Mouse (Mus musculus) CD4-positive, CD25-positive, alpha-beta regulatory T cell, adult 9 weeks (primary cell): Measurements from ENCODE around the gene Rd3l. TPM values are rescaled to one million over a fixed set of nuclear protein-coding genes. Genes with fewer than 3 reads are reported as not detected.

Experiments
- polyA plus RNA-seq: library from polyadenylated mRNA; unstranded; fragments of 100-300 nt; shearing (Covaris generic); gene quantifications from one replicate; pipeline ENCODE4 v1.2.1, GENCODE M21; 2017

Gene Rd3l
- not detected for polyA plus RNA-seq

GRCm38 (mm10) chr12:111980887-111981367 lies at the start of gene Rd3l:
Rd3l (minus strand) TSS chr12:111981317.

GRCm38 (mm10) chr12:111971231-111971686 lies 9.9 kb downstream of the Rd3l start, which contains the start of gene Tdrd9:
Tdrd9 (plus strand) TSS chr12:111971559.

GRCm38 (mm10) chr12:111966683-111967173 lies 14.4 kb downstream of the Rd3l start, which contains the start of gene Atp5mpl:
Atp5mpl (minus strand) TSS chr12:111966977.

Other genes starting within 250 kb of the Rd3l start
- 16.4 TPM for gene Klc1, start 222.5 kb downstream of the Rd3l start, polyA plus RNA-seq
- gene Xrcc3, start 167.4 kb downstream of the Rd3l start, polyA plus RNA-seq = 4.9 TPM
- gene Zfyve21, start 167.1 kb downstream of the Rd3l start, polyA plus RNA-seq = 9.0 TPM
- gene Ppp1r13b, start 73.2 kb downstream of the Rd3l start, polyA plus RNA-seq = 4.8 TPM
- gene Atp5mpl, start 14.3 kb downstream of the Rd3l start, polyA plus RNA-seq = 250 TPM
- gene Tdrd9, start 9.8 kb downstream of the Rd3l start, polyA plus RNA-seq = not detected
- gene Aspg, start 125.4 kb upstream of the Rd3l start, polyA plus RNA-seq = not detected
- gene Kif26a, start 164.9 kb upstream of the Rd3l start, polyA plus RNA-seq = not detected